Mouse (Mus musculus) gastrocnemius, postnatal 14 days (tissue): ENCODE measurements around the gene Lipt2. TPM values are rescaled to one million over a fixed set of nuclear protein-coding genes. Genes with fewer than 3 reads are reported as not detected.

ENCODE experiments used
- total RNA-seq, 2 experiments: library from RNA; stranded (reverse); gene quantifications; 2 replicates each; pipeline ENCODE4 v1.2.3; 2021

Lipt2 gene
- total RNA-seq, 2 experiments from 2014 or later: 4.7 to 5.9 TPM

Other genes with a start within 250 kb of the Lipt2 start
- gene Rnf169, start 178.8 kb upstream of the Lipt2 start, total RNA-seq: 1 to 10 TPM; 6.4 to 7.4 TPM
- gene Chrdl2, start 153.1 kb upstream of the Lipt2 start, total RNA-seq: 1 to 10 TPM; 1.5 to 3.0 TPM
- gene Pold3, start 37.7 kb upstream of the Lipt2 start, total RNA-seq: 1 to 10 TPM; 5.6 to 6.4 TPM
- gene Kcne3, start 17.2 kb downstream of the Lipt2 start, total RNA-seq: under 1 TPM; 0.59 to 0.60 TPM
- 10 to 100 TPM; 12.2 to 12.3 TPM for gene Pgm2l1, start 68.1 kb downstream of the Lipt2 start, total RNA-seq
- gene P4ha3, start 126.2 kb downstream of the Lipt2 start, total RNA-seq: 1 to 10 TPM; 1.5 to 2.5 TPM
- 1 to 10 TPM; 5.5 to 6.0 TPM for gene C2cd3, start 213.0 kb downstream of the Lipt2 start, total RNA-seq
- gene Ppme1, start 213.0 kb downstream of the Lipt2 start, total RNA-seq: 10 to 100 TPM; 25.1 to 26.8 TPM